Mouse (Mus musculus): Measurements from ENCODE around the gene Ddhd1. TPM values are rescaled to one million over a fixed set of nuclear protein-coding genes. Genes with fewer than 3 reads are reported as not detected.

The Ddhd1 gene
- total RNA-seq, 2 experiments from 2014 or later: 17.9 to 19.4 TPM

DNA sequence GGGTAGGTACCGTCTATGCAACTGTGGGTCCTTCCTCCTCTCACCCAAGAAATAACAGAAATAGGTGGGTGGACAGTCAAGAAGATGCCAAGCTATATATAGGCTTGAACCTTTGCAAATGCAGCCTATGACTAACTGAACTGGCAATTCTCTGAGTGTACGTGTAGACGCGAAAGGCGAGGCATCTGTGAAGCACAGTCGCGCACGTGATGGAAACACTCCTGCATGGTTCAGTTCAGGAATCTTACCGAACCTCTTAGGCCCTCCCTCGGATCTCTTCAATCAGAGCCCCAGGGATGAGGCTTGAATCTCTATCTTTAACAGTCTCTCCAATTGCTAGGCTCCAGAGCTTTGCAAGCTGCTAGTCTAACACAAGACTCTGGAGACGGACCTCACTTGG, 10.3 kb downstream of the Ddhd1 start:
- DNase-seq (ENCODE audit: low spot score in 2 of 2): no peak

- no peak for DNase-seq (ENCODE audit: low spot score in 2 of 2)
These were observed 10.8 kb downstream of the Ddhd1 start for GRCm38 (mm10) chr14:45647175-45647574.

GRCm38 (mm10) chr14:45644786-45645185, 13.2 kb downstream of the Ddhd1 start:
- no peak for DNase-seq (ENCODE audit: low spot score in 2 of 2)

GRCm38 (mm10) chr14:45644202-45644601, 13.7 kb downstream of the Ddhd1 start:
- DNase-seq (ENCODE audit: low spot score in 2 of 2): no peak

DNA sequence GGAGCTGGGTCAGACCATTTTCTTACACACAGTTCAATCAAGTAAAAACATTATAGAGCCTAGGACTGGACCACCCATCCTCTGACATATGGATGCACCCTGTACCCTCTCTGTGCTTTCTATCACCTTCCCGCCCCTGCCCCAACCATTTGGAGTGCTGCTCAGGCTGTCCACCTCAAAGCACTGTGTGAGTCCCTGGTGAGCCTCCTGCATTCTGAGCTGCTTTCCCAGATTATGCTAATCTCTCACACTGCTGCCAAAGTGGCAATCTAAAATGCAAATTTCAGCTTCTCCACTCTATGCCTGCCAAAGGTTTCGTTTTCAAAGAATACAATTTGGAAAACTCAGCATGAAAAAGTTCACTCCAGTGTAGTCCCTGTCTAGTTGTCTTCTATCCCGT, 14.5 kb downstream of the Ddhd1 start:
- no peak for DNase-seq (ENCODE audit: low spot score in 2 of 2)

DNA sequence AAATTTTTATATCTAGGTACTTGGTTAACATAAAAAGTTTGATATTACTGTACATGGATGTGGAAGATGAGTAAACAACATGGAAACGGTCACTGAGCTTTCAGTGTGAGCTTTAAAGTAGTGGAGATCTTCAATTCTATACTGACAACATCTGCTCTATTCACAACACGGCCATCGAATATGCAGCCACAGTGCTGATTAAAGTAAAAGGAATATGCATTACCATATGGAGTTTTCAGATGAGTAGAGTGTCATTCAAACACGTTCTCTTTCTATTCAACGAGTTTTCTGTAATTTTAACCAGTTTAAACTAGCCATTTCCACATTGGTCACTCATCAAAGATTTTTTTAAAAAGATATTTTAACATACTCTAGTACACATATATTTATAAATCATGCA, 15.1 kb downstream of the Ddhd1 start:
- no peak for DNase-seq (ENCODE audit: low spot score in 2 of 2)

- DNase-seq (ENCODE audit: low spot score in 2 of 2): no peak
These were observed 15.7 kb downstream of the Ddhd1 start for GRCm38 (mm10) chr14:45642217-45642616.

DNA sequence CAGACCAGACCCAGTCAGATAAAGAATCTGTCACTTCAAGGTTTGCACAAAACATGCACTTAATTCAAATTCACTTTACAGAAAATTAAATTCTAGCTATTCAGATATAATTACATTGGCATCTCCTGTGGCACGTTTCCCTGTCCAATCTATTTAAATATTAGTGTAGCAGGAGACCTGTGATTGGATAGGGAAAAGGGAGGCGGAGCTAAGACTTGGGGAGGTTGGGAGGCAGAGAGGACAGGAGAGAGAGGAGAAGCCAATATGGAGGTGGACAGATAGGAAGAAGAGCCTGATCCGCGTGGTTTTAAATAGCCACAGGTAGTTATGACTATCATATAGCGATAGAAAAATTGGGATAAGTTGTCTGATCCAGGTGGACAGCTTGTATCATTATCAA, 19.2 kb downstream of the Ddhd1 start:
- no peak for DNase-seq (ENCODE audit: low spot score in 2 of 2)

DNA sequence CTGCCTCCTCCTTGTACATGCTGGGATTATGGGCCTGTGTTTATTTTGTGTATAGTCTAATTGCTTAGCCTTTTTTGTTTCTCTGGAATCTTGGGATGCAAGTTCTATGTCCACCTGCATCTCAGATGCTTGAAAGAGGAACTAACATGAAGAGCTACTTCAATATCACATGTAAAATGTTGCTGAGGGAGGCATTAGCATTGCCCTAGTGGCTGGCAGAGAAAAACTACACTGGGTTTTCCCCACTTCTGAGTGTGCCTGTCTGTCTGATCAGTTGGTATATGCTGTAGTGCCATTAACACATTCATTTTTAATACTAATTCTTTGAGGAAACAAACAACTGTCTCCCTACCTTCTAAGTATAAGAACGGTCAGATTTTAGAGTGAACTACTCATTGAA, 22.4 kb downstream of the Ddhd1 start:
- DNase-seq (ENCODE audit: low spot score in 2 of 2): no peak

DNA sequence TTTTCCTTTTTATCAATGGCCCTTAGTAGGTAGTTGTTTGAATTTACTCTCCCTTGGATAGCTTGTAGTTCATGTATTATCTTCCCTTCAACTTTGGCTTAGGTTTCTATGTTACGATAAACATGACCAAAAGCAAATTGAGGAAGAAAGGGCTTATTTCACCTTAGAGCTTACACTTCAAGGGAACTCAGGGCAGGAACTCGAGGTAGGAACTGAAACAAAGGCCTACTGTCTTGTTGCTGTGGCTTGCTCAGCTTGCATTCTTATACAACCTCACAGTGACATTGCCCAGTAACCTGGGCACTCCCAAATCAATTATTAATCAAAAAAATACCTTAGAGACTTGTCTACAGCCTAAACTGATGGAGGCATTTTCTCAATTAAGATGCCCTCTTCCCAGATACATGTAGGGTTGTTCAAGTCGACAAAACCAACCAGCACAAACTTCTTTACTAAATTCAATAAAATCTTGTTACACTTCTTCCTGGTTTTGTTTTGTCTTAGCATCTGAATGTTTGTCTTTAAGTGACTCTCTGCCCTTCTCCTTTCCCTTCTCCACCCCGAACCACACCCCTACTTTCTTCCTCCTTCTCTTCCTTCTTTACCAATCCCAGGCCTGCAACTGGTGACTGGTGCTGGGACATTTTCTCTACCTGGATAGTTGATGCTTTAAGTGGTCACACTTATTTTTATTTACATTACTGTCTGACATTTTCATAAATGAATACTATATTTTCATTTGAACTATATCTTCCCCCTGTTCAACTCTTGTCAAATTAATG, 25.0 kb downstream of the Ddhd1 start:
- no peak for DNase-seq (ENCODE audit: low spot score in 2 of 2)

DNA sequence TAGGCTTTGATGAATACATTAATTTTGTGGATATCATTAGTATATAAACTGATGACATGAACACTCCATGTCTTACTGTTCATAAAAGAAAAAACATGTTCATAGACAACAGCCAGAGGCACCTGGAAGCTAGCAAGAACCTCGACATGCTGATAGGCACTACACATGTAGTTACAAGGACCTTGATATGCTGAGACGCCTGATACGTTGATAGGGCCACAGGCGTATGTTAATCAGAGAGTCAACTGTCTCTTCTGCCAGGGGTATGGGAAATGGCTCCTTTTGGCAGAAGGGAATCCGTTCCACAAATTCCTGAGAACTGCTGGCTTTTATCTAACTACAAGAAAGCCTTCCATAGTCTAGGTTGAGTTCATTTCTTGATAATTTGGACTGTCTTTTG, 27.4 kb downstream of the Ddhd1 start:
- DNase-seq (ENCODE audit: low spot score in 2 of 2): no peak

- DNase-seq (ENCODE audit: low spot score in 2 of 2): no peak
These were observed 28.0 kb downstream of the Ddhd1 start for GRCm38 (mm10) chr14:45629938-45630337.

GRCm38 (mm10) chr14:45618351-45618750, 39.6 kb downstream of the Ddhd1 start:
- no peak for DNase-seq (ENCODE audit: low spot score in 2 of 2)

- no peak for DNase-seq (ENCODE audit: low spot score in 2 of 2)
These were observed 41.4 kb downstream of the Ddhd1 start for GRCm38 (mm10) chr14:45616526-45616925.

DNA sequence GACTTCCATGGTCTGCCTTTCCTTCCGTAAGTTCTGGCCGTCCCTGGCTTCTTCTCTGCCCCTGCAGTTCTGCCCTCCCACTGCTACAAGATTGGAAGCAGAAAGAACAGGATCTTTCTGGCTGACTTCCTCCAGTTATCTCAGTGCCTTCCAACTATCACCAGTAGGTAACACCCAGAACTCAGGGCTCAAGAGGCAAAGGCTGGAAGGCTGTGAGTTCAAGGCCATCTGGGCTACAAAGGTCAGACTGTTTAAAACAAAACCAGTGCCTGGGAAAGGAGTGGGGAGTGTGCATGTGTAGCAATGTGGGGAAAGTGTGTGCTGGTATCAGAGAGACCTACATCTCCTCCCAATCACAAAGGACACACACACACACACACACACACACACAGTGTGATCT, 42.2 kb downstream of the Ddhd1 start:
- no peak for DNase-seq (ENCODE audit: low spot score in 2 of 2)

DNA sequence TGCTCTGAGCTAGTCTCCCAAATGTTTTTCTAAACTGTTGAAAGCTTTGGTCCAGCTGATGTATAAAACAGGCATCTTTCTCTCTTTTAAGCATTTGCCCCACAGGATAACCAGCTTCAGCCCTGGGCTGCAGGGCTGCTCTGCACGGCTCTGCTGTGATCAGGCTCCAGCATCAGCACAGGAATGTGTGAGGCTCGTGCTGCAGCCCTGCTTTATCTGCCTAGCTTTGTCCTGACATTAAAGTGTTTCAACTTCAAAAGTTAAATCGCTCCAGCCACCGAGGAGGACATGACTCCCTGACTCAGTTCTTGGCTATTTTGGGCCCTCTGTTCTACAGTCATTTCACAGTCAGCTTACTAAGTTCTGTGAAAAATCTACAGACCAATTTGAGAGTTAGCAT, 43.1 kb downstream of the Ddhd1 start:
- no peak for DNase-seq (ENCODE audit: low spot score in 2 of 2)

DNA sequence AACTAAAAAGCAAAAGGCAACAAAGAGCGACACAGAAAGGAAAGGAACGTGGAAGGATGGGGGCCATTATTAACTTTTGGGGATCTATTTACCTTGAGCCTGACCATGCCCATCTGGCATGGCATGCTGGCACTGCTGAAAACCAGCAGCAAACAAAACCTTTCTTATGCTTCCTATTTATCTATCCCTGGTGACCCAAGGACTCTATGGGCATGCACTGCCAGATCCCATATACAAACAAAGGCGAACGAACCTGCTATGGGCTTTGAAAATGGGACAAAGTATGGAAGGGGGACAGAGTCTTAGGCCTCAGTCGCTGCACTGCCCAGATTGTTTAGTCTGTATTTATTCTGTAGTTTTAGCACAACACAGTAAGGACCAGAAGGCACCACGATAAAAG, 43.5 kb downstream of the Ddhd1 start:
- no peak for DNase-seq (ENCODE audit: low spot score in 2 of 2)

DNA sequence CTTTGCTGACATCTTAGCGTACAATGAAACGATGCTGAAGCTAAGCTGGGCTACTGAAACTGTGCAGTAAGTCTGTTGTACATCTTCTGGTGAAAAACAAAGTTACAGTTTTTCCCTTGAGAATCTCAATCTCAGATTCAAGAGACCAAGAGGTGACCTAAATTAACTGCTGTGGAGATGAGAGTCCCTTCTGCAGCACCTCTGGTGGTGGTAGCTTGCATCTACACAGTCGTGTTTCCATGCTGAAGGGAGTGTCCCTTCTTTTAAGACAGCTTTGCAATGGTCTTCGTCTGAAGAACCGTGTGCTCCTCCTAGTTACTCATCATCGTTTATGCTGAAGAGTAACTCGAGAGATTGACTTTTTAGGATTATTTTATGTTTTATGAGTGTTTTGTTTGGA, 46.3 kb downstream of the Ddhd1 start:
- DNase-seq (ENCODE audit: low spot score in 2 of 2): no peak

- DNase-seq (ENCODE audit: low spot score in 2 of 2): no peak
These were observed 55.9 kb downstream of the Ddhd1 start for GRCm38 (mm10) chr14:45602002-45602401.

- no peak for DNase-seq (ENCODE audit: low spot score in 2 of 2)
These were observed 57.4 kb downstream of the Ddhd1 start for GRCm38 (mm10) chr14:45600587-45600986.

GRCm38 (mm10) chr14:45597855-45598254, 60.1 kb downstream of the Ddhd1 start:
- DNase-seq (ENCODE audit: low spot score in 2 of 2): no peak

- no peak for DNase-seq (ENCODE audit: low spot score in 2 of 2)
These were observed 64.7 kb downstream of the Ddhd1 start for GRCm38 (mm10) chr14:45593261-45593660.

DNA sequence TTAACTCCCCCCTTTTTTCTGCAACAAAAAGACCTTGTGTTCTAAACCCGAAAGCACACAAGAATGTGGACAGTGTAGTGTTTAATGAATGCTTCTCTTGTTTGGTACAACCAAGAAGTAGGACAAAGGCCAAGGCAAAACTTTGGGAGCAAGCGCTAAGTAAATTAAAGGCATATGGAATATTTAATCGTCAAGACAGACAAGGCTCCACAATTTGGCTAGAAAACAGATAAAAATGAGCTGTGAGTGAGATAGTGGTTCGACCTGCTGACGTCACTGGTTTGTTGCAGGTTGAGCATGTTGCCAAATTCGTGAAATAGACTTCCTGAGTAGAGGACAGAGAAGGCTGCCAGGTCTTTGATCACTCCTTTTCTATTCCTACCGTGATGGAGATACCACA, 69.5 kb downstream of the Ddhd1 start:
- DNase-seq (ENCODE audit: low spot score in 2 of 2): no peak
